Mouse (Mus musculus) liver, postnatal 0 days (tissue): Measurements from ENCODE around the gene Rnf126.

Source experiments
- CTCF ChIP-seq: sonication (generic); IDR thresholded peaks from 2 replicates; pipeline ENCODE4 v1.5.1; 2016; ENCODE audit warnings: antibody characterized with exemption, low read depth
- EP300 ChIP-seq: IDR thresholded peaks from 2 replicates; pipeline ENCODE4 v1.6.1; 2016; ENCODE audit warnings: antibody characterized with exemption, low read depth, mild to moderate bottlenecking

GRCm38 (mm10) chr10:79767372-79768244 is 856 bp upstream of the Rnf126 start:
- TF ChIP-seq CTCF (no peak), EP300 (no peak)
